Mouse (Mus musculus) erythroblast, embryonic 14.5 days (primary cell): ENCODE data around the gene Gm17364. TPM values are rescaled to one million over a fixed set of nuclear protein-coding genes. Genes with fewer than 3 reads are reported as not detected.
"Not testable (repeated sequence)": the region's sequence is repeated elsewhere in the genome, so short reads cannot be mapped to it uniquely, and the experiment has no call there.

Source experiments
- H3K27me3 ChIP-seq: 2 replicates; pipeline ENCODE4 v1.6.1; 2012; ENCODE audit warnings: inconsistent platforms; ENCODE audit not compliant: control insufficient read depth
- H3K36me3 ChIP-seq: 2 replicates; pipeline ENCODE4 v1.6.1; 2012; ENCODE audit warnings: mild to moderate bottlenecking, inconsistent platforms; ENCODE audit not compliant: control insufficient read depth
- H3K4me1 ChIP-seq: 2 replicates; pipeline ENCODE4 v1.6.1; 2012; ENCODE audit warnings: inconsistent platforms; ENCODE audit not compliant: control insufficient read depth
- H3K4me3 ChIP-seq: replicated peaks from 2 replicates; pipeline ENCODE3; 2012; ENCODE audit warnings: moderate library complexity, mild to moderate bottlenecking, inconsistent platforms
- H3K9me3 ChIP-seq: 2 replicates; pipeline ENCODE4 v1.6.1; 2012; ENCODE audit warnings: low read length, inconsistent platforms, mixed read lengths; ENCODE audit not compliant: control insufficient read depth
- GATA1 ChIP-seq: IDR thresholded peaks from 2 replicates; pipeline ENCODE4 v1.6.1; 2012; ENCODE audit warnings: low read length, inconsistent platforms, mixed read lengths
- TAL1 ChIP-seq: IDR thresholded peaks from 3 replicates; pipeline ENCODE4 v1.6.1; 2012; ENCODE audit warnings: low read length, inconsistent platforms, mixed read lengths
- polyA plus RNA-seq: library from polyadenylated mRNA; stranded (reverse); fragments of >175 nt; gene quantifications from 2 replicates; pipeline ENCODE4 v1.2.3, GENCODE M21; 2012

Gene Gm17364
- polyA plus RNA-seq, 1 experiment, result not detected

- Histone ChIP-seq H3K4me3 (no peak overlapping the region), H3K9me3 (no peaks in the 10 kb centered on the region), H3K4me1 (no peaks in the 10 kb centered on the region), H3K36me3 (no peaks in the 10 kb centered on the region), H3K27me3 (no peaks in the 10 kb centered on the region)
- no peak for TF ChIP-seq GATA1
- no peak for TF ChIP-seq TAL1
Observed at GRCm38 (mm10) chr13:41293595-41293994, 19.8 kb upstream of the Gm17364 start.

GRCm38 (mm10) chr13:41291466-41291974, 17.7 kb upstream of the Gm17364 start:
- Histone ChIP-seq H3K4me3 (no peak overlapping the region), H3K4me1 (no peaks in the 10 kb centered on the region), H3K27me3 (no peaks in the 10 kb centered on the region), H3K36me3 (no peaks in the 10 kb centered on the region), H3K9me3 (no peaks in the 10 kb centered on the region)
- TF ChIP-seq GATA1, result no peak

- Histone ChIP-seq H3K36me3 (no peaks in the 10 kb centered on the region), H3K9me3 (no peaks in the 10 kb centered on the region), H3K27me3 (no peaks in the 10 kb centered on the region), H3K4me1 (no peaks in the 10 kb centered on the region), H3K4me3 (no peak overlapping the region)
- TF ChIP-seq GATA1 (no peak), TAL1 (no peak)
Observed at GRCm38 (mm10) chr13:41286285-41286684, 12.5 kb upstream of the Gm17364 start.

GRCm38 (mm10) chr13:41285448-41285847, 11.7 kb upstream of the Gm17364 start:
- no peaks in the 10 kb centered on the region for H3K36me3 ChIP-seq
- no peak overlapping the region for H3K4me3 ChIP-seq
- TF ChIP-seq GATA1 (no peak), TAL1 (no peak)
- no peaks in the 10 kb centered on the region for H3K4me1 ChIP-seq
- H3K27me3 ChIP-seq, result no peaks in the 10 kb centered on the region
- H3K9me3 ChIP-seq, result no peaks in the 10 kb centered on the region

- Histone ChIP-seq H3K27me3 (no peaks in the 10 kb centered on the region), H3K4me3 (no peak overlapping the region), H3K4me1 (no peaks in the 10 kb centered on the region), H3K36me3 (no peaks in the 10 kb centered on the region), H3K9me3 (no peaks in the 10 kb centered on the region)
- TF ChIP-seq TAL1 (no peak), GATA1 (no peak)
Observed at GRCm38 (mm10) chr13:41283256-41283655, 9.5 kb upstream of the Gm17364 start.

DNA sequence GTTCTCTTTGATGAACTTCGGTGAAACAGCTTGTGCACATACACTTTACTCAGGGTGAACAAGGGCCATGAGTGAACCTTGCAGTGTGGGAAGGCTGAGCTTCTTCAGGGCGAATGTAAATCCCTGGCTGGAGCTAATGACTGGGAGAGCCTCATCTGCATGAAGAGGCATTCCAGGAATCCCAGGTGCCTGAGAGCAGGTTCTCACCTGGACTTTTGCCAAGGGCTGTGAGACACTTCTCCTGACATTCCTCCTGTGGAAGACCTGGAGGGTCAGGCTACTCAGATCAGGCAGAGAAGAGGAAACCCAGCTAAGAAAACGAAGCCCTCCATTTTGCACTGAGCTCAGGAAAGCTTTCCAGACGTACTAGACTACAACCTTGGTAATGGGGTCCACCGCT, 6.9 kb upstream of the Gm17364 start:
- Histone ChIP-seq H3K36me3 (no peaks in the 10 kb centered on the region), H3K9me3 (no peaks in the 10 kb centered on the region), H3K4me1 (no peaks in the 10 kb centered on the region), H3K27me3 (no peaks in the 10 kb centered on the region), H3K4me3 (no peak overlapping the region)
- TF ChIP-seq GATA1 (no peak), TAL1 (no peak)

DNA sequence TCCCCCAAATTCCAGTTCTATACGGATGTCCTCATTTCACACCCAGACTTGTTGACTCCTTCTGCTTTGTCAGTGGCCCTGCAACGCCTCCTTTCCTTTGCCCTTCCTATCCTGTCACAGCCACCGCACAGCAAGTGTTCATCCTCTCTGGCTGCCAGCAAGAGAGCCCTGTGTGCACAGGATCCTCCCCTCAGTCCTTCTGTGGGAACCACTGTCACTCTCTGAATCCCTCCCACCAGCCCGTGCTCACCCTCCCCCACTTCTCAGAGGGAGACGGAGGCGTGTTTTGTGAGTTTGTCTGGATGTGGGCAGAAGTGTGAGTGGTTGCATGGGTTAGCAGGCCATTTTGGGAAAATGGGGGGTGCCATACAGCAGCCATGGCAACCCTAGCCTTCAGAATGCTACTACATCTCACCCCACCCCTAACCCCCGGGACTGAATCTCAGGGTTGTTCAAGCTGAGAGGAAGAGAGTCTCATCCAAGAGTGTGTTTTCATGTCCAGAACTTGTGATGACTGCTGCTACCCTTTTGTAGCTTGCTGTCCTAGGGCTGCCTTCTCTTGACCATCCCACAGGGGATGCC, 5.9 kb downstream of the Gm17364 start:
- Histone ChIP-seq H3K4me3 (no peak overlapping the region), H3K27me3 (no peaks in the 10 kb centered on the region), H3K36me3 (peaks cover 4% of the 10 kb centered on the region), H3K4me1 (no peaks in the 10 kb centered on the region), H3K9me3 (no peaks in the 10 kb centered on the region)
- TF ChIP-seq GATA1 (no peak), TAL1 (no peak)

GRCm38 (mm10) chr13:41263304-41264006, 10.3 kb downstream of the Gm17364 start:
- no peaks in the 10 kb centered on the region for H3K9me3 ChIP-seq
- no peaks in the 10 kb centered on the region for H3K4me1 ChIP-seq
- no peak for TF ChIP-seq TAL1
- no peak for TF ChIP-seq GATA1
- no peaks in the 10 kb centered on the region for H3K27me3 ChIP-seq
- no peaks in the 10 kb centered on the region for H3K36me3 ChIP-seq
- no peak overlapping the region for H3K4me3 ChIP-seq

DNA sequence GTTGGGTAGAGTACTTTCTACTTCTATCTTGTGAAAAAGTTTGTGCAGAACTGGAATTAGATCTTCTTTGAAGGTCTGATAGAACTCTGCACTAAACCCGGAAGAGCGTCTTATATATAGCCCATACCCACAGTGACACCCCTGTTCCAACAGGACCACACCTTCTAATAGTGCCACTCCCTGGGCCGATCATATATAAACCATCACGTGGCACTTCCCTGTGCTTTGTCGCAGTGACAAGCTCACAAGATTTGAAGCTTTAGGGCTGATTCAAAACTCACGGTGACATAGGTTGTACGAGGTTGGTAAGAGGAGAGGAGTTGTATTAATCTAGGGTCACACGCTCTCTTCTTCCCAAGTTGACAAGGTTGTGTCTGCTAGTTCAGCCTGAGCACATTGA, 12.2 kb downstream of the Gm17364 start:
- not testable (repeated sequence) for H3K4me3 ChIP-seq, H3K36me3 ChIP-seq, H3K27me3 ChIP-seq, H3K9me3 ChIP-seq, H3K4me1 ChIP-seq
